Mouse (Mus musculus): ENCODE data around the gene Creb3l2.

Creb3l2 gene

GRCm38 (mm10) chr6:37440491-37441250 is 1.3 kb downstream of the Creb3l2 start:
- DNase-seq: no peak

GRCm38 (mm10) chr6:37439676-37440490 is 2.1 kb downstream of the Creb3l2 start:
- DNase-seq: no peak

DNA sequence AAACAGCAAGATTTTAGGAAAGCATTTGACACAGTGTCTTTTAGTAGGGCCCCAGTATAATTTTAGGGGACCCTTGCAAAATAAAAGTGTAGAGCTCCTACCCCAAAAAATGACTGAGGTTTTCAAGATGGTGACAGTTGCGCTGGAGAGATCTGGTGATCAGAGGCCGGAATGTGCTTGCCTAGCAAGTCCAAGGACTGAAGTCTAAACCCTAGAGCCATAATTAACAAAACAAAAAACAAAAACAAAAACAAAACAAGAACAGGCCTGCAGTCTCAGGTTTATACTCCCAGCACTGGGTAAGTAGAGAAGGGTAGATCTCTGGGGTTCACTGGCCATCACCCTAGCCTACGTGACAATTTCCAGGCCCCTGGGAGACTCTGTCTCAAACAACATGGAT is 3.4 kb downstream of the Creb3l2 start:
- DNase-seq: no peak

GRCm38 (mm10) chr6:37437086-37437485 is 4.9 kb downstream of the Creb3l2 start:
- DNase-seq: no peak

DNA sequence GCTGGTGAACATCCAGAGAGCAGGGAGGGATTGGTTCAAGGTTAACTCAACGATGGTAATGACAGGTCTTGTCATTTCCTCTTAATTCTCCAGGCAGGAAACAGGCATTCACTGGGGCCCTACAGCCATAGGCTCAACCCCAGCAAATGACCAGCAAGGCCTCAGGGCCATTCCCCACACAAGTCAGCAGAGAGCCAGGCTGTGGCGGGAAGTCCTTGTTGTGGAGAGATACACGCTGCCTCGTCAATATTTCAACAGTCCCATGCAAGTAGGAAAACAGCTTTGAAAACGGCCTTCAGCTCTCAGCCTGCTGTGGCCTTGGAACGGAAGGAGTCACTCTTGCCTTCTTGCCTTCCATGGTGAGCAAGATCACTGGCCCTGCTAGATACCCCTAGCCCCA is 6.6 kb downstream of the Creb3l2 start:
- no peak for DNase-seq

- DNase-seq: no peak
Measured at GRCm38 (mm10) chr6:37429849-37430470, 12.0 kb downstream of the Creb3l2 start.

- no peak for DNase-seq
Measured at GRCm38 (mm10) chr6:37428947-37429346, 13.0 kb downstream of the Creb3l2 start.

DNA sequence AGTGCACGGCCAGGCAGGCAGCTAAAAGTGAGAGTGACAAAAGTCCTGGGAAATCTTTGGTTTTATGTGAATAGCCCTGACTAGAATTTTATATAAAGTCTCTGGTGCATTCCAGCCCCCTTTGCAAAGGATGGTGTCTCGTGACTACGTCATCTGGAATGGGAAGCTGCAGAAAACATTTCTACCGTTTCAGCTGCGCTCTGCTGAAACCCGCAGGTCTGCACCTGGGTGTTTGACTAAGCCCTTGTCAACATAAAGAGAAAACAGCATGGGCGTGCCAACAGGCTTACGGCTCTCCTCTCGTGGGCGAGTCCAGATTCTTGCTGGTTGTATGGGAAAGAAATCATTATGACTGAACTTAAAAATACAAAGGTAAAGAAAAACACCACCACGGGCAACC is 13.9 kb downstream of the Creb3l2 start:
- no peak for DNase-seq

GRCm38 (mm10) chr6:37426615-37427014 is 15.3 kb downstream of the Creb3l2 start:
- no peak for DNase-seq

DNA sequence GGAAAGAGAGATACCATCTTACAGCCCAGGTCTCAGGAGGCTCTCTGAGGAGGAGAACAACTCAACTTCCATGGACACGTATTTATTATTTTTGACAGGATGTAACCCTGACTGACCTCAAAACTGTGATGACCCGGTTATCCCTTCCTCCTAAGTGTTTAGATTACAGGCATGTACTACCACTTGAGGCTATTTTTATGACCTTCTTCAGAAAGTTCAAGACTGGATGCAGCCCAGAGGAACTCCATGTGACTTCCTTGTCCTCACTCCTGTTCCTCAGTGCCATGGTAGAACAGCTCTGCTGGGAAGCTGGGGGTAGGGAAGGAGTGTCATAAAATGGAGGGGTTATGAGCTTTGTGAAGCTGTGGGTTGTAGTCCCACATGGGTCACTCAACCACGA is 16.1 kb downstream of the Creb3l2 start:
- DNase-seq: no peak

- no peak for DNase-seq
Measured at GRCm38 (mm10) chr6:37425075-37425474, 16.9 kb downstream of the Creb3l2 start.

- DNase-seq: no peak
Measured at GRCm38 (mm10) chr6:37424374-37424773, 17.6 kb downstream of the Creb3l2 start.

DNA sequence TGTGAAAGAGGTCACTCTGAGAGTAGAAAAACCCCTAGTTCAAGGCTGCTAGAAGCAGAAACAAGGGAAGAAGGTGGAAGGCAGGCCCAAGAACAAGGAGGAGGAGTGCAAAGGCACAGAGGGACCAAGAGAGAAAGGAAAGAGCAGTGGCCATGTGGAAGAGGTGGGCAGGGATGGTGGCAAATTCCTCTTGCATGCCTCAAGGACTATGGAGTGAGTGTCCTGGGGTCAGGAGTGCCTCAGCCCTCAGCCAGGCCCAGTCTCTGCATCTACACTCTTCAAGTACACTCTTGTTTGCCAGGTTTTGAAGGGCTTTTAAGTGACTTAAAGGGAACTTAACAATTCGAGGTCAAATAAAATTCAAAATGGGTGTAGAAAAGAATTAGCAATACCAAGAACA is 18.6 kb downstream of the Creb3l2 start:
- DNase-seq: no peak

DNA sequence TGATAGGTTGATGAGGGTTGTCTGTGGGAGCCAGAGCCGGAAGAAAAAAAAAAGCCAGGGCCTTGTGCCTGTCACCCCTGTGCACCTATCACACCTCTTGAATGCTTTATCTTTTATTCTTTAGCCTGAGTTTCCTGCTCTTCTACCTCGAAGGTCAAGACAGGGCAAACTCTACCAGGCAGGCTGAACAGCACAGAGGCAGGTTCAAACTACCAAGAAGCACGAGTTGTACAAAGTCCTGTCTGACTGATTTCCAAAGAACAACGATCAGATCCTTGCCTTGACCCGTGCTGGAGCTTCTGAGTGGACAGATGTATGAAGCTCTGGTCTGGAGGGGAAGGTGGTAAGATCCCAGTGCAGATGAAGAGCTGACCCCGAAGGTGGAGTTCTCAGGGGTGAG is 20.8 kb downstream of the Creb3l2 start:
- no peak for DNase-seq

DNA sequence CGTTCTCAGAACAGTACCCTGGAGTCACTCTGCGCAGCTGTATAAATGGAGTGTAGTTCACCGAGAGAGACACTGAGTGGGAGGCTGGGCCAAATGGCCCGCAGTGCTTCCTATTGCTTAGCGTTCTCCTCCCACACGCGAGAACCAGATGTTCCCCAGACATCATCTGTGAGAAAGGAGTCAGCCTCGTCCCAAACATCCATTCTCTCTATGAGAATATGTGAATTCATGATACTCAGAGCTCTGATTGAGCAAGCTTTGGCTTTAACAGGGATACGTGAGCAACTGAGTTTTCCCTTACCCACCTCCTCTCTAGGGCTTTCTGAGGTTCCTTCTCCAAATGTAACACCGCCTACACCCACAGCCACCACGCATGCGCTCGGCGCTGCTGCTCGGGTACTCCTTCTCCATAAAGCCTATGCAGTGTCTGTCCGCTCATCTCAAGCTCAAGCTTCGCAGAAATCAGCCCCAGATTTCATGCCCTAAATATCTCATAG is 22.5 kb downstream of the Creb3l2 start:
- peak; percentile 87 for DNase-seq

DNA sequence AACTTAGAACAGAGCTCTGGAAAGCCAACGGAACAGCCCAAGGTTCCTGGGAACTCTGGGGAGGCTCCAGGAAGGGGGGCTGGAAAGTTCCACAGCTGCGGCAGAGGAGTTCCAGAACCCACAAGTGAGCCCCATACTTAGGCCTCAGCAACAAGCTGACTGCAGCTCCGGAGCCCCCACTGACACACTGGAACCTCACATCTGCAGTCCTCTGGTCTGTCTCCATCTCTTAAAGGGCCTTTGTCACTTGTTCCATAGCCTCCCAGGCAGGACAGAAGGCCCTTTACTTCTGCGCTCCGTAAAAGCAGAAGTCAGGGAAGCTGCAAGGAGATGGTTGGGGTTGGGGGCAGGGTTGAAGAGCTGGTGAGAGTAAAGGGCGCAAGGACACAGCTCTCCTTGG is 23.0 kb downstream of the Creb3l2 start:
- DNase-seq: no peak

DNA sequence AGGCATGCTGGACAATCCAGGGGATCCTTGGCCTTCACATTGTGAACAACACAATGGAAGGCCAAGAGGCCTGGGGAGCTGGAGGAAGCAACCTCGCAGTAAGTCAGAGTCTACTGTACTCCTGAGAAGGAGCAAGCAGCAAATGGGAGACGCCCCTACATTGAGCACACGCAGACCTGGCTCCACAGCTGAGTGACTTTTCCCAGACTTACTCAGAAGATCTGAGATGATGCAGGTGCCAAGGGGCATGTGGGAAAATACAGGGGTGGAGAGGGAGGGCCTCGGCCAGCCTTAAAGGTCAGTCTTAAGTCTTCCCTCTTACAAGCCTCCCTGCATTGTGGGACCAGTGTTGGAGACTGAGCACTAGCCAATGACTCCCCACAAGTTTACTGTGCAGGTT is 25.2 kb downstream of the Creb3l2 start:
- no peak for DNase-seq

DNA sequence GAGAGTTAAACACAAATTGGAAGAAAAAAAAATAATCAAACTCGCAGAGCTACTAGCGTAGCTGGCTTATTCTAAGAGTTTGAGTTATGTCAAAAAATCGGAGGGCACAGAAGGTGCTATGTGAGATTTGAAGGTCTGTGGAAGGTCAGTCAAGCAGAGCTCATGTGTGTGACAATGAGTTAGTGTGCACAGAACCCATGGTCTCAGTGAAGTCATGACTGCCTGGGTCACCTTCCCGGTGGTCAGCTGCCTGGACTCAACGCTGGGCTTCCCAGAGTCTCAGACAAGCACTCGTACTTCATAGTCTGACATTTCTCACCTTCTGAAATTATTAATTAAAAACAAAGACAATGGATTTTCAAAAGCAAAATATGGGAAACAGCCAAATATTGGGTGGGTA is 26.4 kb downstream of the Creb3l2 start:
- DNase-seq: no peak

- no peak for DNase-seq
Measured at GRCm38 (mm10) chr6:37415034-37415433, 26.9 kb downstream of the Creb3l2 start.

DNA sequence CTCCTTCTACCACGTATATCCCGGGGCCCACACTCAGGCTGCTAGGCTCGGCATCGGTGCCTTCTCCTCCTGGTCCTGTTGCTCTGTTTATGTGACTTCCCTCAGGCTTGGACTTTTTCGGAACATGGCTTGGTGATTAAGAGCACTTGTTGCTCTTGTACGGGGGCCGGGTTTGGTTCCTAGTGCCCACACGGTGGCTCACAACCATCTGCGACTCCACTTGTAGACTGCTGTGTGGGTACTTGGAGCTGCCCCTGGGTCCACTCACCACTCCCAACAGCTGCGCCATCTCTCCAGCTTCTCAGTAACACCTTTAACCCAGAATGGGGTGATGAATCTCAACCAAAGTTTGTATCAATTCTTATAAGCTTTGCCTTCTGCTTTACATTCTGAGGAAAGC is 27.4 kb downstream of the Creb3l2 start:
- DNase-seq: no peak

DNA sequence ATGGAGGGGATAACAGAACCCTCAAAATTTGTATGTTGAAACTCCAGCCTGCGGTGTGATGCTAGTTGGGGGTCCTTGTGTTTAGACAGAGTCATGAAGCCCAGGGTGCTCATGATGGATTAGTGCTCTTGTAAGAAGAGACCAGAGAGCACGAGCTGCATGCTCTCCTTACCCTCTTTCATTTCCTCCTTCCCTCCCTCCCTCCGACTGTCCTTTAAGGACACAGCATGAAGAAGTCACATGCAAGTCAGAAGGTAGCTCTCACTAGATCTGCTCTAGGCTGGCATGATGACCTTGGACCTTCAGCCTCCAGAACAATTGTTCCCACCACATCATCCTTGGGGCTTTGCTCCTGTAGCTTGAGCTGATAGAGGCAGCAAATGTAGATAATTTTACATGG is 30.2 kb downstream of the Creb3l2 start:
- no peak for DNase-seq

- no peak for DNase-seq
Measured at GRCm38 (mm10) chr6:37409829-37410228, 32.1 kb downstream of the Creb3l2 start.

- no peak for DNase-seq
Measured at GRCm38 (mm10) chr6:37407876-37408275, 34.1 kb downstream of the Creb3l2 start.

GRCm38 (mm10) chr6:37406903-37407302 is 35.0 kb downstream of the Creb3l2 start:
- no peak for DNase-seq
